Mouse (Mus musculus) kidney, adult 9 months (tissue): Measurements from ENCODE around the gene Gm1140.
"Not testable (repeated sequence)": the region's sequence is repeated elsewhere in the genome, so short reads cannot be mapped to it uniquely, and the experiment has no call there.

Experiments used
- DNase-seq: peaks from one replicate; pipeline ENCODE4 v3.0.0; 2022

Gene Gm1140

DNA sequence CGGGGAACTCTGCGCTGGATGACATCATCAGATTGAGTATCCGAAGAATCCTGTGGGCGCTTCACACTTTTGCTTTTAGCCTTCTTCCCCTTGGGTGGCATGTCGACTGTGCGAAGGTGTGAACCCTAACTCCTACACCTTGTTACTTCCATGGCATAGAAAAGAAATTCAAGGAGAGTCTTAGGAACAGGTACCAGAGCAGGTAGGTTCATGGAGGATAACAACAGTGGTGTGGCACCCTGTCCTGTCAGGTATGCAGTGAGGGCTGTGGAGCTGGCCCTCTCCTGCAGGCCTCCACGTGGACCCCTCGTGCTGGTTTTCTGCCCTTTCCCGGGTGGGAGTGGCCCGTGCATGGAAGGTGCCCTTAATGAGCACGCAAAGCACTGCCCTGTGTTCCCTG, at the start of gene Gm1140:
TSS of gene Gm1140 (minus strand) at position 101 of the 400 bp plus-strand sequence.
- DNase-seq = not testable (repeated sequence)

DNA sequence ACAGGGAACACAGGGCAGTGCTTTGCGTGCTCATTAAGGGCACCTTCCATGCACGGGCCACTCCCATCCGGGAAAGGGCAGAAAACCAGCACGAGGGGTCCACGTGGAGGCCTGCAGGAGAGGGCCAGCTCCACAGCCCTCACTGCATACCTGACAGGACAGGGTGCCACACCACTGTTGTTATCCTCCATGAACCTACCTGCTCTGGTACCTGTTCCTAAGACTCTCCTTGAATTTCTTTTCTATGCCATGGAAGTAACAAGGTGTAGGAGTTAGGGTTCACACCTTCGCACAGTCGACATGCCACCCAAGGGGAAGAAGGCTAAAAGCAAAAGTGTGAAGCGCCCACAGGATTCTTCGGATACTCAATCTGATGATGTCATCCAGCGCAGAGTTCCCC, 2.0 kb upstream of the Gm1140 start, which contains the start of gene Gm14692:
TSS of gene Gm14692 (plus strand) at position 301 of the 400 bp plus-strand sequence.
- DNase-seq = not testable (repeated sequence)
